Mouse (Mus musculus) embryonic fibroblast, embryonic 13.5 days (primary cell): ENCODE data around the gene Usp8.

Source experiments
- CTCF ChIP-seq: IDR thresholded peaks from 2 replicates; pipeline ENCODE4 v1.5.1; 2011; ENCODE audit warnings: mild to moderate bottlenecking, control low read depth, low read length, moderate library complexity, borderline replicate concordance; ENCODE audit not compliant: insufficient read depth
- POLR2A ChIP-seq: IDR thresholded peaks from 2 replicates; pipeline ENCODE4 v1.6.1; 2011; ENCODE audit warnings: low read depth, mild to moderate bottlenecking, control low read depth, low read length, moderate library complexity

GRCm38 (mm10) chr2:126787721-126788342 lies 80.7 kb downstream of the Usp8 start:
- TF ChIP-seq POLR2A (no peak), CTCF (no peak)
